Mouse (Mus musculus) bone marrow macrophage, adult 2 months (primary cell): ENCODE data around the gene Cacng7. TPM values are rescaled to one million over a fixed set of nuclear protein-coding genes. Genes with fewer than 3 reads are reported as not detected.
"Not testable (repeated sequence)": the region's sequence is repeated elsewhere in the genome, so short reads cannot be mapped to it uniquely, and the experiment has no call there.

ENCODE experiments used
- H3K27ac ChIP-seq: 2 replicates; pipeline ENCODE4 v1.5.1; 2012; ENCODE audit warnings: low read depth, low read length; ENCODE audit not compliant: insufficient read depth
- H3K4me1 ChIP-seq: 2 replicates; pipeline ENCODE4 v1.6.1; 2012; ENCODE audit warnings: low read length; ENCODE audit not compliant: control insufficient read depth, insufficient read depth
- H3K4me3 ChIP-seq: 2 replicates; pipeline ENCODE4 v1.5.1; 2012; ENCODE audit warnings: mild to moderate bottlenecking, low read length, moderate library complexity; ENCODE audit not compliant: insufficient read depth
- CTCF ChIP-seq: IDR thresholded peaks from 2 replicates; pipeline ENCODE4 v1.5.1; 2012; ENCODE audit warnings: low read depth, mild to moderate bottlenecking, low read length, moderate library complexity
- POLR2A ChIP-seq: IDR thresholded peaks from 2 replicates; pipeline ENCODE4 v1.6.1; 2012; ENCODE audit warnings: mild to moderate bottlenecking, low read depth, low read length, borderline replicate concordance
- polyA plus RNA-seq: library from polyadenylated mRNA; stranded (reverse); fragments of >200 nt; gene quantifications from 2 replicates; pipeline ENCODE4 v1.2.4, GENCODE M21; 2012; ENCODE audit not compliant: missing spikeins, insufficient read depth, insufficient read length

Cacng7 gene
- polyA plus RNA-seq, 1 experiment: not detected

DNA sequence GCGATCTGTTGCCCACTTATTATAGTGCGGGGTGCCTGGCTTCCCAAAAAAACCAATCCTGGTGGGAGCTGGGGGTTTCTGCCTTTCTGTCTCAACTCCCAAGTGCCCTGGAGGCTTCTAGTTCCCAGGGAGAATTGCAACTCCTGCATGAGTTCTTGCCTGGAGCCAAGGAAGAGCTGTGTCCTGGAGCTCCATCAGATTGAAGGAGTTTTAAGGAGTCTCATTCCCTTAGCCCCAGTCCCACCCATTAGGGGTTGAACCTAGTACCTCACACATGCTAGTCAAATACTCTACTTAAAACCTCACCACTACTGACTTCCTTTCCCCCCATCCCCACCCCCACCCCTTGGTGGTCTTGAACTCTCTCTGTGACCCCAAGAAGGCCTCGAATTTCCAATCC is 41.0 kb upstream of the Cacng7 start:
- peak overlapping the region; percentile 7; the same call in 1 of the 2 replicates for H3K4me3 ChIP-seq
- H3K4me1 ChIP-seq: peaks cover 47% of the 10 kb centered on the region
- TF ChIP-seq CTCF: no peak
- TF ChIP-seq POLR2A: no peak
- H3K27ac ChIP-seq: no peak overlapping the region; the same call in 1 of the 2 replicates

DNA sequence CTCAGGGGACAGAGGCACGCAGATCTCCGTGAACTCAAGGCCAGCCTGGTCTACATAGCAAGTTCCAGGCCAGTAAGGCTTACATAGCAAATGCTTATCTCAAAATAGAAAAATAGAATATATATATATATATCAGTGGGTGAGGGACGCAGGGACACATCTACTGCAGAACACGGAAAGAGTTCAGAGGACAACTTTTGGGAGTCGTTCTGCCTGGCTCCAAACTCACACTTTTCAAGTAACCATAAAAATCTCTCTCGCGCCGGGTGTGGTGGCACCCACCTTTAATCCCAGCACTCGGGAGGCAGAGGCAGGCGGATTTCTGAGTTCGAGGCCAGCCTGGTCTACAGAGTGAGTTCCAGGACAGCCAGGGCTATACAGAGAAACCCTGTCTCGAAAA is 40.5 kb upstream of the Cacng7 start:
- Histone ChIP-seq H3K4me3 (peak overlapping the region; percentile 20; the same call in 1 of the 2 replicates), H3K4me1 (peaks cover 47% of the 10 kb centered on the region)
- not testable (repeated sequence) for H3K27ac ChIP-seq

DNA sequence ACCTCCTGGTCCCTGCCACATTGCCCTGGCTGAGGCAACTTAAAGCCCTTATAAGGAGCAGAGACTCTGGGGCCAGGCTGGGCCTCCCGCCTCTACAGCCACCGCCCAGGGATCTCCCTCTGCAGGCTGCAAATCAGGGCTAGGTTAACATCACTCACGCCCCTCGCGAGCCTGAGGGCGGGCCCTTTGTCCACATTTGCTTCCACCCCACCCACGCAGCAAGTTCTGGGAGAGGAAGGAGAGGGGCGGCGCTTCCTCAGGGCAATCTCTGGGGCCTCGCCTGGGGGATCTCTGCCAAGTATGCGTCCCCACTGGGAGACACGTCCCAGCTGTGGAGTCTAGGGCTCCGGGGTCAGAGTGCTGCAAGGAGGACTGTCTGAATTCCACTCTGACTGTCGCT is 40.0 kb upstream of the Cacng7 start:
- H3K4me3 ChIP-seq: peak overlapping the region; percentile 87
- TF ChIP-seq CTCF (no peak), POLR2A (no peak)
- peaks cover 47% of the 10 kb centered on the region for H3K4me1 ChIP-seq
- peak overlapping the region; percentile 62 for H3K27ac ChIP-seq

DNA sequence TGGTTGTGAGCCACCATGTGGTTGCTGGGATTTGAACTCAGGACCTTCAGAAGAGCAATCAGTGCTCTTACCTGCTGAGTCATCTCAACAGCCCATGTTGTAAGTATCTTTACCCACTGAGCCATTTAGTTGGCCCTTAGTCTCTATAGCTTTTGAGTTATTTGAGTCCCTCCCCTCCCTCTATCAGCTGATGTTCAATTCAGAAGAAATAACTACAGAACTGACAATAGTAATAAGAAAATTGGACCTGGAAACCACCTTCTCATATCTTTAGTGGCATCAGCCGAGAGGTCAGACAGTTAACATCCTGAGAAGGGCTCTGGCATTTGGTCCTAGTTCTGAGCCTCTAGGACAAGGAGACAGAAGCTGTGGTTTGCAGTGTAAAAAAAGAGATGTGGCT is 38.0 kb upstream of the Cacng7 start:
- Histone ChIP-seq H3K4me1 (peaks cover 50% of the 10 kb centered on the region), H3K4me3 (no peak overlapping the region), H3K27ac (peak overlapping the region; percentile 77)
- TF ChIP-seq POLR2A (no peak), CTCF (no peak)

DNA sequence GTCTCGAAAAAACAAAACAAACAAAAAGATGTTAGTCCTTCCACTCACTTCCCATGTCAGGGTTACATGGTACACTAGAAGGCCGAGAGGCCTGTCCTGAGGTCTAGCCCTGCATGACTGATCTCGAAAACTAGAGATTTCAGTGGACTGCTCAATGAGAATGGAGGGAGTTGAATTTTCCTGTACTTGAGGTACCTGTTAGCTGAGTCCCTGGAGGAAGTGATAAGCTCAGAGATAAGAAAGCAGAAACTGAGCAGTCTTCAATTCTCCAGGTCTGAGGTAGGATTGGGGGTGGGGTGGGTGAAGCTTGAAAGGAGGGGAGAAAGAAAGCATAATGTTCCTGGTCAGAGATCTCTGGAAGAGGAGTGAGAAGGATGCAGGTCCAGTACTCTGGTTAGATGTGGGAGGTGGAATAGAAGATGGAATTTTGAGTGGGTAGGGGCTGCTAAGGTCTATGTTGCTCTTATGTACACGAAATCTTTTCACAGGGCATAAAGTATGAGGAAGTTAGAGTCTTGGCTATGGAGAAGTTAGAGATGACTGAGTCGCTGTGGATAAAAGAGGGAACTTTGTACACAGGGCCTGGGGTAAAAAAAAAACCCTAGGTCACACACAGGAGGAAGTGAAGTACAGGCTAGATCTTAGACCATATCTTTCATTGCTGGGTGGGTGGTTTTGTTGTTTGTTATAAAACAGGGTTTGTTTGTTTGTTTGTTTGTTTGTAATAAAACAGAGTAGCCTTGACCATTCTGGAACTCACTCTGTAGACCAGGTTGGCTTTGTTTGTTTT is 37.2 kb upstream of the Cacng7 start:
- Histone ChIP-seq H3K27ac (peak overlapping the region; percentile 77), H3K4me3 (no peak overlapping the region; the same call in 1 of the 2 replicates), H3K4me1 (peaks cover 51% of the 10 kb centered on the region)
- TF ChIP-seq POLR2A (no peak), CTCF (no peak)

DNA sequence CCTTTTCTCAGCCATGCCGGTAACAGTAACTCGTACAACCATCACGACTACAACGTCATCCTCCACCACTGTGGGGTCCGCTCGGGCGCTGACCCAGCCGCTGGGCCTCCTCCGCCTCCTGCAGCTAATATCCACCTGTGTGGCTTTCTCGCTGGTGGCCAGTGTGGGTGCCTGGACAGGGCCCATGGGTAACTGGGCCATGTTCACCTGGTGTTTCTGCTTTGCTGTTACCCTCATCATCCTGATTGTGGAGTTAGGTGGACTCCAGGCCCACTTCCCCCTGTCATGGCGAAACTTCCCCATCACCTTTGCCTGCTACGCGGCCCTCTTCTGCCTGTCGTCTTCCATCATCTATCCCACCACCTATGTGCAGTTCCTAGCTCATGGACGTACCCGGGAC is 36.0 kb upstream of the Cacng7 start:
- TF ChIP-seq CTCF (no peak), POLR2A (no peak)
- Histone ChIP-seq H3K27ac (no peak overlapping the region), H3K4me3 (no peak overlapping the region), H3K4me1 (peaks cover 43% of the 10 kb centered on the region)

DNA sequence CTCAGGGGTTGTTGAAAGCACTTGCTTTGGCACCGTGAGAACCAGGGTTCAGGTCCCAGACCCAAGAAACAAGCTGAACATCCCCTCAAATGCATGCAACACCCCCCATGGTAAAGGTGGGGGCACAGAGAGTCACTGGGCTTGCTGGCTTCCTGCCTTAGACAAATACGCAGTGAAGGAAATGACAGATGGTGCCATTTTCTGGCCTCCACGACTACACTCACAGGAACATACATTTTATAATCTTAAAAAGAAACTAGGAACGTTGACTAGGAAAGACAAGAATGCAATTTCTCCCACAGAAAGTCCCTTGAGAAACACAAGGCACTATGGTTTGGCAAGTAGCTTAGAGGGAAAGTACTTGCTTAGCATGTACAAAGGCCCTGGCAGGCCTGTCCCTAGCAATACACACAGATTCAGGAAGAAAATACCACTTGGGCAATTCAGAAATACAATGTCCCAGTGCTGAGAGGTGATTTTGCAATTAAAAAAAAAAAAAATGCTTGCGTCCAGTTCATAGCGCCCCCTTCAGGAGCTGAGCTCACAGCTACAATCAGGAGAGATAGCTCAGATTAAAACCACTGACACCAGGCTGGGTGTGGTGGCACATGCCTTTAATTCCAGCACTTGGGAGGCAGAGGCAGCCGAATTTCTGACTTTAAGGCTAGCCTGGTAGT is 32.7 kb upstream of the Cacng7 start:
- Histone ChIP-seq H3K4me1 (peaks cover 42% of the 10 kb centered on the region), H3K27ac (no peak overlapping the region), H3K4me3 (no peak overlapping the region)
- TF ChIP-seq POLR2A (no peak), CTCF (no peak)

DNA sequence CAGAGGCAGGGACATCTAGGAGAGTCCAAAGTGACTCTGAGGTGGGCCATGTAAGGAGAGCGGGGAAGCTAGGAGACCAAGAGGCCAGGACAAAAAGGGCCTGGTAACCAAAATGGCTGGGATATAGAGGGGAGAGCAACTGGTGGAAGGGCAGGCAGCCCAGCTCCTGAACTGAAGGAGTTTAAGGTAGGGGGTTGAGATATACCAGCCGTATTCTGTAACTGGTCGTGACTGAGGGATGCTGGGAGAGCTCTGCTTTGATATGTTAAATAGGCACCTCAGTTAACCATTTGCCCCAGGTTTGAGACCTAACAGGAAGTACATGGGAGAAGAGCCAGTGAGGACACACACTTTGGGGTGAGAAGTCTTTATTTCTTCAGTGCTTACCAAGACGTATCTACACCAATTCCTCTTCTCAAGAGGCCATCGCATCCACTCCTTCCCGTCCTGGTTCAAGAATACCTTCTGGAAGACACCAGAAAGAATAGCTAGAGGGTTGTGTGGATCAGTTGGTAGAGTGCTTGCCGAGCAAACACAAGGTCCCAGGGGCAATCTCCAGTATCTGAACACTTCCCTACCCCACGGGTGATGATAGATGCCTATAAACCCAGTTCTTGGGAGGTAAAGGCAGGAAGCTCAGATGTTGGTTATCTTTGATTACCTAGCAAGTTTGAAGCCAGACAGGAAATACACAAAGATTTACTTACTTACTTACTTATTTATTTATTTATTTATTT is 31.7 kb upstream of the Cacng7 start:
- no peak for TF ChIP-seq POLR2A
- Histone ChIP-seq H3K4me3 (no peak overlapping the region), H3K27ac (no peak overlapping the region), H3K4me1 (peaks cover 35% of the 10 kb centered on the region)

DNA sequence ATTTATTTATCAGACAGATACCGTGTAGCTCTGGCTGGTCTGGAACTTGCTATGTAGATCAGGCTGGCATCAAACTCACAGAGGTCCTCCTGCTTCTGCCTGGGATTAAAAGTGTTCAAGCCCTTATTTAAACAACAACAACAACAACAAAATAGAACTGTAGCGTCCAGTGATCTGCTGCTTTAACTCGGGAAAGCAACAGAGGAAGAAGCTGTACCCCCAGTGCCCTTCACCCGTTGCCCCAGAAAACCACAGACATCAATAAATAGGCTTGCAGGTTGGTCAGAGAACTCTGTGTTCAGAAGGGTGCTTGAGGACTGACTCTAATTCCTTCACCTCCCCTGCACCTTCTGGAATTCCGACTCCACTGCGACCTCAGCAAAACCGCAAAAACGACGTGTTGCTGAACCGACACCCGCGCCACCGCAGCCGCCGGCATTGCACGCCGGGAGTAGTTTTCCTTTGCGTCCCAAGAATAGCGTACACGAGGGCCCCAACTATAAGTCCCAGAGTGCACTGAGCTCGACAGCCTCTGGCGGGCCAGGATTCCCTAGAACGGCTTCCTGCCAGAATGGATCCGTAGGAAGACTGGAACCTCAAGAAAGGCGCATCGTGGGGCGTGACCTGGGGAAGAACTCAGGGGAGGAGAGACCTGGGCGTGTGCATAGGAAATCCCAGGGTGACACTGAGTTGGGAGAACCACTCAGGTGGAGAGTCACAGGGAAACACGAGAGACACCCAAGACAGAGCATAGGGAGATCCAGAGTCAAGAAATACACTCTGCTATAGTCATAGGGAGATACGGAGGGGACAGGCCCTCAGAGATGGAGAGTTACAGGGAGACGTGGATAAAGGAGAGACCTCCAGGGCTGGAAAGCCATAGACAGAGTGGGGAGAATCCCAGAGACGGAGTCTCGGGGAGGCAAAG is 30.9 kb upstream of the Cacng7 start:
- TF ChIP-seq CTCF (no peak), POLR2A (no peak)
- Histone ChIP-seq H3K27ac (no peak overlapping the region), H3K4me1 (peaks cover 27% of the 10 kb centered on the region), H3K4me3 (peak overlapping the region; percentile 51)
